In the genomic region with DNA sequence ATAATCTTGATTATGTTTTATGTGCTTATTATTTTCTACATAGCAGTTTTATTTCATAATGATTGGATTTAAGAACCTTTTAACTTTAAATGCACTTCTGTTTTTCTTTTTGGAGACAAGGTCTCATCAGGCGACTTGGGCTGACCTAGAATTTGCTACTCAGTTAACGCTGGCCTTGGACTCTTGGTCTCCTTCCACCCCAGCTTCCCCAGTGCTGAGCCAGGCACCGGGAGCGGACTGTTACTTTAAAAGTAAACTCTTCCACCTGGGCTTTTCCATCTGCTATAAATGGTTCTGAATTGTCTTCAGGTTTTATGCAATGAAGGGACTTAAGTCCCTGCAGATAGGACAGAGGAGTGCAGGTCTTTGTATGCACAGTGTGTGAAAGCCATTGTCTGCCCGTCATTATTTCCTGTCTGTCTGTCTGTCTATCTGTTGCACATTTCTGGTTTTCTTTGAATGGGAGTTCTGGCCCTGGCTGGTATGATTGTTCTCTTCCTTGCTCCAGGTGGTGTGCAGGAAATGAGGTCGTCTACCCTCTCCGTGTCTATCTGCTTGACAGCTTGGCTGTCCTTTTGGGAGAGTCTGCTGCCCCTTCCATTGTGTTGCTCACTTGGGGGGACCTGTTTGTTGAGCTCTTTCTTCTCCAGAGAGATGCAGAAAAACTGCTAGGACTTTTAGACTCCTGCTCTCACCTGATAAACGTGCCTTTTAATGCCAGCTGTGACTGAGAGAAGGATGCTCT, we compare ENCODE assay signal across 29 mouse cellular contexts.
DNase-seq lines count a peak whose midpoint lies in the region; ATAC-seq and TF ChIP-seq lines count a peak whose summit lies in the region.
"Had no signal": no experiment of that assay in that cellular context is flagged by ENCODE, and none has a peak within 500 bp of the region (broad histone marks: within the 10 kb centered on the region; RNA-seq: fewer than 3 reads in every experiment).

No protein-coding gene starts in this region.

- no peak overlapping the region for H3K9ac ChIP-seq in midbrain, embryonic 13.5 days (replicated peaks)
- H3K9ac ChIP-seq in midbrain, embryonic 11.5 days (ENCODE audit: low read length) = no peak overlapping the region
- H3K9ac ChIP-seq in midbrain, postnatal 0 days (replicated peaks; ENCODE audit: low read length, poor library complexity, severe bottlenecking) = no peak overlapping the region
- H3K9ac ChIP-seq: embryonic facial prominence, embryonic 13.5 days; heart, embryonic 12.5 days; intestine, embryonic 15.5 days; liver, embryonic 14.5 days; lung, embryonic 14.5 days; midbrain, embryonic 12.5 days; neural tube, embryonic 12.5 days had no signal

- no peaks in the 10 kb centered on the region for H3K27me3 ChIP-seq in midbrain, embryonic 13.5 days
- H3K27me3 ChIP-seq in midbrain, embryonic 11.5 days (ENCODE audit: control insufficient read depth, insufficient read depth, low read length) = no peaks in the 10 kb centered on the region
- no peaks in the 10 kb centered on the region for H3K27me3 ChIP-seq in midbrain, postnatal 0 days (ENCODE audit: insufficient read depth, low read length)
- 0 out of 2 replicates have a peak, but pooled peaks cover 6% of the 10 kb centered on the region for H3K27me3 ChIP-seq in heart, embryonic 10.5 days (ENCODE audit: insufficient read depth, poor library complexity, severe bottlenecking)
- H3K27me3 ChIP-seq: embryonic facial prominence, embryonic 13.5 days; intestine, embryonic 15.5 days; midbrain, embryonic 12.5 days; neural tube, embryonic 12.5 days had no signal

- H3K4me3 ChIP-seq in midbrain, embryonic 13.5 days (replicated peaks) = no peak overlapping the region
- H3K4me3 ChIP-seq in midbrain, embryonic 11.5 days (ENCODE audit: low read depth, low read length) = no peak overlapping the region
- no peak overlapping the region for H3K4me3 ChIP-seq in midbrain, postnatal 0 days (ENCODE audit: low read depth, low read length)
- H3K4me3 ChIP-seq in heart, embryonic 10.5 days = no peak overlapping the region
- H3K4me3 ChIP-seq: embryonic facial prominence, embryonic 13.5 days; gastrocnemius, adult 2 months; heart, embryonic 12.5 days; intestine, embryonic 15.5 days; midbrain, embryonic 12.5 days; myocyte; neural tube, embryonic 12.5 days had no signal

- no peak overlapping the region for H3K4me2 ChIP-seq in midbrain, embryonic 13.5 days (replicated peaks)
- no peak overlapping the region for H3K4me2 ChIP-seq in midbrain, embryonic 11.5 days
- H3K4me2 ChIP-seq in midbrain, postnatal 0 days (ENCODE audit: low read depth, low read length, poor library complexity, severe bottlenecking) = no peak overlapping the region
- H3K4me2 ChIP-seq: embryonic facial prominence, embryonic 13.5 days; heart, embryonic 12.5 days; intestine, embryonic 15.5 days; lung, embryonic 14.5 days; midbrain, embryonic 12.5 days; neural tube, embryonic 12.5 days had no signal

- H3K27ac ChIP-seq in midbrain, embryonic 13.5 days = peak overlapping the region; percentile 25; the same call in 1 of the 2 replicates
- no peak overlapping the region for H3K27ac ChIP-seq in midbrain, embryonic 11.5 days (ENCODE audit: low read depth, low read length)
- peak overlapping the region; percentile 51; the same call in 1 of the 2 replicates for H3K27ac ChIP-seq in midbrain, postnatal 0 days (ENCODE audit: low read depth, low read length)
- no peak overlapping the region for H3K27ac ChIP-seq in heart, embryonic 10.5 days
- H3K27ac ChIP-seq: embryonic facial prominence, embryonic 13.5 days; gastrocnemius, adult 2 months; intestine, embryonic 15.5 days; liver, embryonic 14.5 days; midbrain, embryonic 12.5 days; neural tube, embryonic 12.5 days; stomach, postnatal 0 days had no signal

- 62% methylated on average over 8 of the region's 8 CpGs for WGBS in midbrain, embryonic 13.5 days
- WGBS in midbrain, embryonic 11.5 days = 72% methylated on average over 8 of the region's 8 CpGs
- 52% methylated on average over 8 of the region's 8 CpGs for WGBS in midbrain, postnatal 0 days
- 75% methylated on average over 8 of the region's 8 CpGs for WGBS in heart, embryonic 10.5 days

- H3K9me3 ChIP-seq in midbrain, embryonic 13.5 days = no peaks in the 10 kb centered on the region
- H3K9me3 ChIP-seq in midbrain, embryonic 11.5 days (ENCODE audit: control insufficient read depth, low read length) = no peaks in the 10 kb centered on the region
- H3K9me3 ChIP-seq in midbrain, postnatal 0 days (ENCODE audit: low read length) = no peaks in the 10 kb centered on the region
- H3K9me3 ChIP-seq in heart, embryonic 10.5 days = no peaks in the 10 kb centered on the region
- H3K9me3 ChIP-seq: embryonic facial prominence, embryonic 13.5 days; G1E; heart, embryonic 12.5 days; intestine, embryonic 15.5 days; midbrain, embryonic 12.5 days; neural tube, embryonic 12.5 days had no signal

- no peak for TF ChIP-seq CTCF in midbrain, postnatal 0 days (IDR thresholded peaks at IDR 0.05)

- ATAC-seq in midbrain, embryonic 13.5 days = no peak
- no peak for ATAC-seq in midbrain, embryonic 11.5 days (ENCODE audit: low FRiP score)
- no peak for ATAC-seq in midbrain, postnatal 0 days (ENCODE audit: low FRiP score)
- ATAC-seq in erythroid progenitor cell, adult 5-6 weeks (replicated peaks; ENCODE audit: low FRiP score, poor library complexity, severe bottlenecking) = no peak
- ATAC-seq: forebrain, embryonic 16.5 days; hindbrain, embryonic 16.5 days; intestine, embryonic 15.5 days had no signal

- no peaks in the 10 kb centered on the region for H3K36me3 ChIP-seq in midbrain, embryonic 13.5 days
- no peaks in the 10 kb centered on the region for H3K36me3 ChIP-seq in midbrain, embryonic 11.5 days (ENCODE audit: control insufficient read depth, insufficient read depth, low read length)
- H3K36me3 ChIP-seq in midbrain, postnatal 0 days (ENCODE audit: insufficient read depth, low read length) = no peaks in the 10 kb centered on the region
- H3K36me3 ChIP-seq in heart, embryonic 10.5 days = no peaks in the 10 kb centered on the region
- H3K36me3 ChIP-seq: embryonic facial prominence, embryonic 13.5 days; heart, embryonic 12.5 days; intestine, embryonic 15.5 days; midbrain, embryonic 12.5 days; neural tube, embryonic 12.5 days had no signal

- H3K4me1 ChIP-seq in midbrain, embryonic 13.5 days (replicated peaks) = peaks cover 57% of the 10 kb centered on the region
- no peaks in the 10 kb centered on the region for H3K4me1 ChIP-seq in midbrain, embryonic 11.5 days (ENCODE audit: control insufficient read depth, insufficient read depth, low read length)
- H3K4me1 ChIP-seq in midbrain, postnatal 0 days (ENCODE audit: insufficient read depth, low read length) = peaks cover 9% of the 10 kb centered on the region; the same call in 1 of the 2 replicates
- H3K4me1 ChIP-seq in heart, embryonic 10.5 days = no peaks in the 10 kb centered on the region
- H3K4me1 ChIP-seq: embryonic facial prominence, embryonic 13.5 days; heart, embryonic 12.5 days; intestine, embryonic 15.5 days had no signal

- DNase-seq in adrenal gland, adult 2 months = peak; percentile 35
- no peak for DNase-seq in adrenal gland, postnatal 10 days
- no peak for DNase-seq in midbrain, embryonic 11.5 days (ENCODE audit: low spot score, missing footprints)
- DNase-seq in midbrain, postnatal 0 days (ENCODE audit: low spot score) = no peak
- peak; percentile 48 to 52 for DNase-seq in thymus, postnatal 36 days
- DNase-seq in heart, embryonic 10.5 days (ENCODE audit: low spot score) = no peak
- DNase-seq: gastrocnemius, adult 2 months; gastrocnemius, postnatal 36 days; heart, adult 18-20 months; heart, postnatal 4 days; kidney, adult 8-10 months; kidney, postnatal 14 days; liver; lung, embryonic 14.5 days; right cerebral cortex, adult 18-20 months; spleen, adult 18-20 months had no signal

Comparison
In these comparisons a context has a peak if more than half of its experiments do, and no peak if none do; other contexts are left out.
1. DNase-seq: peak in adrenal gland, adult 2 months (single experiment) and thymus, postnatal 36 days (2 of 2); none in adrenal gland, postnatal 10 days (single experiment), midbrain, embryonic 11.5 days (single experiment), midbrain, postnatal 0 days (single experiment) and heart, embryonic 10.5 days (single experiment).
2. H3K27ac ChIP-seq: peak in midbrain, embryonic 13.5 days (single experiment) and midbrain, postnatal 0 days (single experiment); none in midbrain, embryonic 11.5 days (single experiment) and heart, embryonic 10.5 days (single experiment).